Mouse (Mus musculus) CH12.LX (cell line): ENCODE data around the gene Gpld1. TPM values are rescaled to one million over a fixed set of nuclear protein-coding genes. Genes with fewer than 3 reads are reported as not detected.

Experiments
- DNase-seq: peaks from one replicate; pipeline ENCODE4 v3.0.0-alpha.2; 2013; ENCODE audit errors: extremely low read depth
- H3K27ac ChIP-seq: 2 replicates; pipeline ENCODE4 v1.5.1; 2012; ENCODE audit warnings: low read depth, mild to moderate bottlenecking, control low read depth, moderate library complexity; ENCODE audit not compliant: insufficient read depth
- H3K27me3 ChIP-seq: replicated peaks from 2 replicates; pipeline ENCODE3; 2012; ENCODE audit warnings: inconsistent platforms
- H3K36me3 ChIP-seq, 2 experiments: replicated peaks in 1 of 2; 2 replicates each; pipeline versions ENCODE3 to v1.6.1; 2012; ENCODE audit warnings: inconsistent platforms in 1 of 2, low read length in 1 of 2, mild to moderate bottlenecking in 1 of 2, mixed read lengths in 1 of 2, moderate library complexity in 1 of 2; ENCODE audit not compliant: control insufficient read depth in 1 of 2, insufficient read depth in 1 of 2
- H3K4me1 ChIP-seq, 2 experiments: 2 replicates each; pipeline ENCODE4 v1.6.1; 2012; ENCODE audit warnings: inconsistent platforms in 1 of 2, moderate library complexity in 1 of 2; ENCODE audit not compliant: insufficient read depth in 2 of 2, control insufficient read depth in 1 of 2
- H3K4me2 ChIP-seq: 2 replicates; pipeline ENCODE4 v1.6.1; 2012; ENCODE audit warnings: low read depth, mild to moderate bottlenecking, control low read depth; ENCODE audit not compliant: poor library complexity, insufficient read depth, severe bottlenecking
- H3K4me3 ChIP-seq, 3 experiments: fragments of 150-350 bp in 1 of 3; sonication (generic) in 1 of 3; replicated peaks in 1 of 3; 2 replicates each; pipeline versions ENCODE3 to v1.5.1; 2011 to 2012; ENCODE audit warnings: low read depth in 2 of 3, low read length in 2 of 3, mild to moderate bottlenecking in 2 of 3, moderate library complexity in 2 of 3, control low read depth in 1 of 3, improper control_type of control experiment in 1 of 3, inconsistent platforms in 1 of 3, mixed read lengths in 1 of 3; ENCODE audit not compliant: poor library complexity in 1 of 3
- H3K79me2 ChIP-seq: replicated peaks from 2 replicates; pipeline ENCODE4 v1.6.1; 2012; ENCODE audit warnings: mild to moderate bottlenecking, moderate library complexity; ENCODE audit not compliant: control insufficient read depth, poor library complexity, insufficient read depth, severe bottlenecking; ENCODE audit errors: extremely low read depth
- H3K9ac ChIP-seq: 2 replicates; pipeline ENCODE4 v1.6.1; 2012; ENCODE audit warnings: low read depth, mild to moderate bottlenecking, control low read depth, moderate library complexity; ENCODE audit not compliant: insufficient read depth
- H3K9me3 ChIP-seq: replicated peaks from 2 replicates; pipeline ENCODE3; 2012; ENCODE audit warnings: low read length, inconsistent platforms, mixed read lengths
- BHLHE40 ChIP-seq: IDR thresholded peaks from 2 replicates; pipeline ENCODE4 v1.6.1; 2011; ENCODE audit warnings: mild to moderate bottlenecking, low read depth, low read length, improper control_type of control experiment
- CHD1 ChIP-seq: IDR thresholded peaks from 2 replicates; pipeline ENCODE4 v1.6.1; 2012; ENCODE audit warnings: low read depth, low read length, improper control_type of control experiment, inconsistent platforms
- CTCF ChIP-seq, 2 experiments: IDR thresholded peaks in 1 of 2; conservative IDR thresholded peaks in 1 of 2; 2 replicates each; pipeline ENCODE4 v1.5.1; 2011 to 2012; ENCODE audit warnings: low read depth in 2 of 2, low read length in 2 of 2, improper control_type of control experiment in 1 of 2, inconsistent platforms in 1 of 2, mild to moderate bottlenecking in 1 of 2, moderate library complexity in 1 of 2
- E2F4 ChIP-seq: IDR thresholded peaks from 2 replicates; pipeline ENCODE4 v1.6.1; 2011; ENCODE audit warnings: low read depth, low read length, improper control_type of control experiment; ENCODE audit not compliant: insufficient replicate concordance
- ELF1 ChIP-seq: IDR thresholded peaks from 2 replicates; pipeline ENCODE4 v1.6.1; 2014; ENCODE audit warnings: low read depth, mild to moderate bottlenecking, inconsistent platforms, low read length, improper control_type of control experiment
- EP300 ChIP-seq: IDR thresholded peaks from 2 replicates; pipeline ENCODE4 v1.6.1; 2011; ENCODE audit warnings: low read length, improper control_type of control experiment
- ETS1 ChIP-seq: conservative IDR thresholded peaks from 2 replicates; pipeline ENCODE4 v1.6.1; 2012; ENCODE audit warnings: low read depth, mild to moderate bottlenecking, inconsistent platforms, low read length, improper control_type of control experiment, moderate library complexity
- HCFC1 ChIP-seq: IDR thresholded peaks from 2 replicates; pipeline ENCODE4 v1.6.1; 2012; ENCODE audit warnings: low read depth, mild to moderate bottlenecking, inconsistent platforms, low read length, improper control_type of control experiment
- JUND ChIP-seq: conservative IDR thresholded peaks from 2 replicates; pipeline ENCODE4 v1.6.1; 2011; ENCODE audit warnings: low read depth, low read length, improper control_type of control experiment
- MAX ChIP-seq: IDR thresholded peaks from 2 replicates; pipeline ENCODE4 v1.6.1; 2011; ENCODE audit warnings: low read length, improper control_type of control experiment
- MEF2A ChIP-seq: IDR thresholded peaks from 2 replicates; pipeline ENCODE4 v1.6.1; 2014; ENCODE audit warnings: low read depth, mild to moderate bottlenecking, inconsistent platforms, low read length, improper control_type of control experiment, borderline replicate concordance
- MXI1 ChIP-seq: IDR thresholded peaks from 2 replicates; pipeline ENCODE4 v1.6.1; 2011; ENCODE audit warnings: mild to moderate bottlenecking, low read depth, low read length, improper control_type of control experiment
- MYC ChIP-seq: IDR thresholded peaks from 2 replicates; pipeline ENCODE4 v1.6.1; 2011; ENCODE audit warnings: low read depth, mild to moderate bottlenecking, improper control_type of control experiment, low read length
- NELFE ChIP-seq: IDR thresholded peaks from 2 replicates; pipeline ENCODE4 v1.6.1; 2011; ENCODE audit warnings: low read depth, low read length, improper control_type of control experiment
- NRF1 ChIP-seq: IDR thresholded peaks from 2 replicates; pipeline ENCODE4 v1.6.1; 2014; ENCODE audit warnings: low read depth, mild to moderate bottlenecking, inconsistent platforms, low read length, improper control_type of control experiment, moderate library complexity
- PAX5 ChIP-seq: IDR thresholded peaks from 2 replicates; pipeline ENCODE4 v1.6.1; 2012; ENCODE audit warnings: low read length, inconsistent platforms, mixed read lengths
- RAD21 ChIP-seq: IDR thresholded peaks from 2 replicates; pipeline ENCODE4 v1.6.1; 2011; ENCODE audit warnings: low read depth, mild to moderate bottlenecking, low read length, improper control_type of control experiment, moderate library complexity
- RCOR1 ChIP-seq: conservative IDR thresholded peaks from 2 replicates; pipeline ENCODE4 v1.6.1; 2012; ENCODE audit warnings: low read depth, mild to moderate bottlenecking, inconsistent platforms, low read length, improper control_type of control experiment
- TBP ChIP-seq: conservative IDR thresholded peaks from 2 replicates; pipeline ENCODE4 v1.6.1; 2011; ENCODE audit warnings: low read depth, low read length, improper control_type of control experiment
- TCF12 ChIP-seq: IDR thresholded peaks from 2 replicates; pipeline ENCODE4 v1.6.1; 2014; ENCODE audit warnings: low read depth, mild to moderate bottlenecking, inconsistent platforms, low read length, improper control_type of control experiment
- UBTF ChIP-seq: IDR thresholded peaks from 2 replicates; pipeline ENCODE4 v1.6.1; 2012; ENCODE audit warnings: low read depth, mild to moderate bottlenecking, inconsistent platforms, low read length, improper control_type of control experiment, moderate library complexity
- USF1 ChIP-seq: IDR thresholded peaks from 2 replicates; pipeline ENCODE4 v1.6.1; 2014; ENCODE audit warnings: low read depth, mild to moderate bottlenecking, inconsistent platforms, low read length, improper control_type of control experiment
- USF2 ChIP-seq: conservative IDR thresholded peaks from 2 replicates; pipeline ENCODE4 v1.6.1; 2011; ENCODE audit warnings: low read depth, low read length, improper control_type of control experiment
- dilution Hi-C: fragments of 300-500 bp; cut with MboI; formaldehyde crosslinking; loops from 2 replicates; pipeline ENCODE4 v1.14.3; 2020; ENCODE audit warnings: low sequenced_read_pairs; ENCODE audit not compliant: extremely low pct_unique_long_range_greater_than_20kb, extremely low pct_ligation_motif_present
- in situ Hi-C: fragments of 300-500 bp; cut with MboI; formaldehyde crosslinking; loops from 3 replicates; pipeline ENCODE4 v1.14.3; 2019; ENCODE audit warnings: low sequenced_read_pairs, low pct_ligation_motif_present, low pct_unique_long_range_greater_than_20kb, mixed read lengths
- polyA plus RNA-seq: library from polyadenylated mRNA; unstranded; fragments of >175 nt; gene quantifications from 2 replicates; pipeline ENCODE4 v1.2.1, GENCODE M21; 2012; ENCODE audit warnings: low read depth; ENCODE audit not compliant: insufficient read length
- total RNA-seq, 2 experiments: library from RNA; depleted of rRNA; stranded (reverse); fragments of 300-350 nt in 1 of 2; fragments of >200 nt in 1 of 2; gene quantifications; 2 replicates each; pipeline ENCODE4 v1.2.3; 2012 to 2014

The Gpld1 gene
- total and polyA plus RNA-seq, 3 experiments, result 0.23 to 1.4 (median 0.30) TPM

DNA sequence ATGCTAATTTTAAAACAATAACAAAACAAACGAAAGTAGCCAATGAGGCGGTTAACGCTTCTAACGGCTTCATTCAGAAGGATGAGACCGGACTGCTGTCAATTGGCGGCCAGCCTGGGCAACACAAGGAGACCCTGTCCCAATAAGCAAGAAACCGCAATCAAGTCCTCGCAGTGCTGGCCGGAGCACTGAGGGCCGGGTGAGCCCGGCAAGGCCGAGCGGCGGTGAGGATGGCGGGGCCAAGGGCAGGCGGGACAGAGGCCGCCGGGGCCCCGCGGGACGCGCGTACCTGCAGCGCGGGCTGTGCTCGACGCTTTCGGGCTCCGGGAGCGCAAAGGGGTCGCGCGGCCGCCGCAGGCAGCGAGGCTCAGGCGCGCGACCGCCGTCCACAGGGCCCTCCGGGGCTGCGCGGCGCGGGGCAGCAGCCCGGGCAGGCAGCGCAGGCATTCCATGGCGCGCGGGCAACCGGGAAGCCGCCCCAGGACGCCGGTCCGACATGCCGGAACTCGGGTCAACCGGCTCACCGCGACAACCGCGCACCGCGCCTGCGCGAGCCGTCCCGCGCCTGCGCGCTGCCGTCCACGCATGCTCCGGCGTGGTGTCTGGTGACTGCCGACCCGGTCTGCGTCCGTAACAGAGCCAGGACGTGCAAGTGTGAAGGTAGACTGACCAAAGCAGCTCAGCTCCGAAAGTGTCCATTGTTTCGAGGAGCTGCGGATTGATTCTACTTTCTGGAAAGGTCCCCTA lies 77.0 kb downstream of the Gpld1 start, which contains the start of gene Mrs2 (continued):
- peak; percentile 92 for TF ChIP-seq ELF1
- TF ChIP-seq MEF2A, result no peak
- no peak for TF ChIP-seq E2F4
- TF ChIP-seq USF1, result no peak
- no peak for TF ChIP-seq RCOR1
- TF ChIP-seq NRF1, result peak; percentile 99
- TF ChIP-seq MAX, result peak; percentile 90
- no peak for TF ChIP-seq RAD21
- peak; percentile 78 for TF ChIP-seq BHLHE40

- Histone ChIP-seq H3K9me3 (no peaks in the 10 kb centered on the region), H3K4me3 (peak overlapping the region; percentile 58 to 92 (median 88)), H3K4me1 (peaks cover under 1 to 24% of the 10 kb centered on the region in 2 experiments; a peak in 2 of 4 replicates), H3K9ac (peak overlapping the region; percentile 8), H3K4me2 (peak overlapping the region; percentile 98), H3K27me3 (no peaks in the 10 kb centered on the region), H3K36me3 (peaks cover 3 to 18% of the 10 kb centered on the region in 2 experiments), H3K27ac (no peak overlapping the region), H3K79me2 (peaks cover 14% of the 10 kb centered on the region)
- in situ Hi-C loops, result loop anchor here (5.0 kb wide), 1 partner anchor 97 kb away; no protein-coding TSS in a partner anchor
- dilution Hi-C loops, result no loop called here
- 0 out of 2 replicates have a peak, but pooled peaks have one; percentile 5 for TF ChIP-seq HCFC1
- no peak for TF ChIP-seq CTCF (conservative IDR thresholded peaks at IDR 0.05 in 1 of 2, IDR thresholded peaks at IDR 0.05 in 1 of 2; ENCODE audit: low read depth in 2 of 2, low read length in 2 of 2)
- no peak for DNase-seq
Measured at GRCm38 (mm10) chr13:25020540-25020892, 77.6 kb downstream of the Gpld1 start.

DNA sequence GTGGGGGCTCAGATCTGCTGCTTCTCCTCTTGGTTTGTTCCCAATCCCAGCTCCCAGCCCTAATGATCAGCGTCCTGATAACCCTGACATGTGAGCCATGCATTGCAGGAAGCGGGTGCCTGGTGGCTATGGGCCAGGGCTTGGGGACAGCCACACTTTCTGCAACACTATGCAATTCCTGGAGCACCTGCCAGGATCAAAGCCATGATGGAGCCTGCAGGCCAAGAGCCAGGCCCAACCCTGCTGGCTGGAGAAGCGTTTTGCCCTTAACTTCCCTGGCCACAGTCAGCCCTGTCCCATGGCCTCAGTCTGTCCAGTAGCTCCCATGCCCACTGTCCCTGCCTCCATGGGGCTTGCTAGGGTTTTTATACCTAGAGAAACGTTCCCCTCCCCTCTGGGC lies 79.4 kb downstream of the Gpld1 start:
- H3K27ac ChIP-seq, result no peak overlapping the region
- no peak overlapping the region for H3K9ac ChIP-seq
- DNase-seq, result no peak
- peaks cover under 1 to 10% of the 10 kb centered on the region in 2 experiments for H3K36me3 ChIP-seq
- no peak overlapping the region for H3K4me3 ChIP-seq
- in situ Hi-C loops (loop anchor here (5.0 kb wide), 1 partner anchor 95 kb away; no protein-coding TSS in a partner anchor), dilution Hi-C loops (no loop called here)
- peaks cover 12% of the 10 kb centered on the region for H3K79me2 ChIP-seq
- peaks cover 4 to 14% of the 10 kb centered on the region in 2 experiments; a peak in 2 of 4 replicates for H3K4me1 ChIP-seq
- TF ChIP-seq ETS1 (no peak), MXI1 (no peak), MEF2A (no peak), NRF1 (no peak), JUND (no peak), MYC (no peak), ELF1 (no peak), CHD1 (no peak), EP300 (no peak), PAX5 (no peak), UBTF (no peak), BHLHE40 (no peak), TCF12 (no peak), NELFE (no peak), USF2 (no peak), E2F4 (no peak), TBP (no peak)
- H3K9me3 ChIP-seq, result no peaks in the 10 kb centered on the region
- H3K4me2 ChIP-seq, result no peak overlapping the region
- H3K27me3 ChIP-seq, result no peaks in the 10 kb centered on the region
